Mouse (Mus musculus): ENCODE measurements around the gene Scamp1.

- TF ChIP-seq CTCF (IDR thresholded peaks at IDR 0.05; ENCODE audit: low read depth) (no peak), EP300 (IDR thresholded peaks at IDR 0.05; ENCODE audit: low read depth) (no peak)
Measured at GRCm38 (mm10) chr13:94193227-94193626, 92.4 kb downstream of the Scamp1 start.
